Mouse (Mus musculus): ENCODE results near the gene Ell3.

DNA sequence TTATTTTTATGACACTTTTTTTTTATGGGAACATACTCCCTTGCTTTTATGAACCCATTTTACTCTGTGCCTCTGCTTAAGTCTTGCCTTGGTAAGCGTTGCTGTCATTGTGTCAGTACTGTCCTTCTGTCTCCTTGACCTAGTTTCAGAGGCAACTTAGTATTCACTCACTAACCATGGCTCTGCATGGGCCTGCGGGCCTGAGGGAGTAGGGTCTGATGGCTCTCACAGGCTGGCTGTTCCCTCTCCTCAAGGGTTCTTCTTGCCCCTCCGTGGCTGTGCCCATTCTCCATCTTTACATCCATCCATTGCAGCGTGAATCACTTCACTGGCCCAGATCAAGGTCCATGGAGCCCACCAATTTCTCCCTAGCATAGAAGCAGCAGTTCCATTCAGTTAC lies 2.4 kb upstream of the Ell3 start:
- TF ChIP-seq FLI1 (IDR thresholded peaks at IDR 0.05; ENCODE audit: low read length) (no peak), GATA1 (IDR thresholded peaks at IDR 0.05; ENCODE audit: borderline replicate concordance, low read length) (no peak)

All from megakaryocyte, embryonic 14.5 days (primary cell).